13 mouse cellular contexts compared by ENCODE assay signal in the genomic region with DNA sequence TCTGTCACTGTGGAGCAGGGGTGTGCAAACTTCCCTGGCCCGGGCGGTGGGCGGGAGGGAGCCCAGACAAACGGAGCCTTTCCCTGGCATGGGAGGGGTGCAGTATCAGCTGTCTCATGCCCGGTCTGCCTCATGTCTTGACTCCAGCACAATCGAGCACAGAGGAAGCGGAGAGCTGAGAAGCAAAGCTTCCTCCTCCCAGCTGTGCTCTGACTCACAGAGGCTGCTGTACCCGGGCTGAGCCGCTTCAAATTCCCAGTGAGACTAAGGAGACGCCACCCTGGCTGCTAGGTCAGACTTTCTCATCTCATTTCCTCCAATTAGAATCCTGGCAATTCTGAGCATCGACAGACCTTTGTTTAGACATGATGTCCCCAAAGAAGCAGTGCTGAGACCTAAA. TPM values are rescaled to one million over a fixed set of nuclear protein-coding genes. Genes with fewer than 3 reads are reported as not detected.
DNase-seq lines count a peak whose midpoint lies in the region; TF ChIP-seq lines count a peak whose summit lies in the region.
"Had no signal": no experiment of that assay in that cellular context is flagged by ENCODE, and none has a peak within 500 bp of the region (broad histone marks: within the 10 kb centered on the region; RNA-seq: fewer than 3 reads in every experiment).

No protein-coding gene starts in this region.

- peak; percentile 34 for DNase-seq in kidney, postnatal 10 days
- DNase-seq in kidney, adult 11 months, result no peak
- DNase-seq in embryonic facial prominence, embryonic 10.5 days (ENCODE audit: low spot score), result no peak
- DNase-seq in heart, postnatal 36 days, result peak; percentile 25 to 41
- no peak for DNase-seq in cerebellum, postnatal 10 days
- DNase-seq in layer of hippocampus, adult 8-10 months (ENCODE audit: low spot score in 2 of 2), result no peak
- DNase-seq in lung, postnatal 14 days, result no peak
- DNase-seq: adrenal gland, postnatal 14 days; thymus, postnatal 36 days had no signal

- H3ac ChIP-seq in C2C12 (ENCODE audit: control insufficient read depth, insufficient read length, low read depth), result no peak overlapping the region

- H3K9me3 ChIP-seq in embryonic facial prominence, embryonic 10.5 days, result no peaks in the 10 kb centered on the region
- H3K9me3 ChIP-seq: hindbrain, embryonic 15.5 days had no signal

- H3K79me2 ChIP-seq in C2C12 (ENCODE audit: control insufficient read depth, insufficient read depth), result no peaks in the 10 kb centered on the region

- no peaks in the 10 kb centered on the region for H3K79me3 ChIP-seq in C2C12 (ENCODE audit: low read depth)

- no peaks in the 10 kb centered on the region for H3K36me3 ChIP-seq in C2C12 (ENCODE audit: control insufficient read depth, insufficient read depth)
- no peaks in the 10 kb centered on the region for H3K36me3 ChIP-seq in embryonic facial prominence, embryonic 10.5 days (replicated peaks)
- H3K36me3 ChIP-seq: hindbrain, embryonic 15.5 days had no signal

- H3K27ac ChIP-seq in embryonic facial prominence, embryonic 10.5 days (replicated peaks), result 0 out of 2 replicates have a peak overlapping the region, but pooled peaks have one; percentile 11
- H3K27ac ChIP-seq: hindbrain, embryonic 15.5 days had no signal

- TF ChIP-seq CTCF in C2C12 (IDR thresholded peaks at IDR 0.05; ENCODE audit: control insufficient read depth, insufficient read depth, insufficient read length), result no peak

- intact Hi-C loops in heart, postnatal 36 days (cut with DNase I), result loop anchor here (5.0 kb wide), 1 partner anchor 45 kb away; no protein-coding TSS in a partner anchor

- H3K4me1 ChIP-seq in embryonic facial prominence, embryonic 10.5 days, result peaks cover 58% of the 10 kb centered on the region

- WGBS in embryonic facial prominence, embryonic 10.5 days, result 44% methylated on average over 11 of the region's 11 CpGs

- H3K4me3 ChIP-seq in C2C12 (ENCODE audit: insufficient read depth, poor library complexity, severe bottlenecking), result no peak overlapping the region
- no peak overlapping the region for H3K4me3 ChIP-seq in embryonic facial prominence, embryonic 10.5 days
- H3K4me3 ChIP-seq: erythroblast, embryonic 14.5 days; hindbrain, embryonic 15.5 days had no signal

- H3K27me3 ChIP-seq in C2C12 (ENCODE audit: control insufficient read depth, insufficient read depth, insufficient read length), result no peaks in the 10 kb centered on the region
- H3K27me3 ChIP-seq in embryonic facial prominence, embryonic 10.5 days (replicated peaks; ENCODE audit: low read depth, poor library complexity, severe bottlenecking), result peaks cover 90% of the 10 kb centered on the region

TF ChIP-seq in C2C12, 6 proteins besides CTCF, POLR2A, EP300 and RAD21:
- TF ChIP-seq USF1 (IDR thresholded peaks at IDR 0.05; ENCODE audit: low read depth) (no peak), MYOD1 (IDR thresholded peaks at IDR 0.05; ENCODE audit: control insufficient read depth, insufficient read length, low read depth) (peak; percentile 80), MAX (IDR thresholded peaks at IDR 0.05) (peak; percentile 49)

RNA-seq across cellular contexts. Expression of a gene that starts 6.4 kb away (rescaled TPM):
- polyA plus RNA-seq in C2C12 (2012; fragmentation: generic; extraction: Trizol), result 0.49 TPM
- 7.6 and 9.6 TPM in 2 replicates for polyA plus RNA-seq in embryonic facial prominence, embryonic 10.5 days (2016; fragmentation: Nextera tagmentation; extraction: Ambion mirVana)
- total RNA-seq in heart, postnatal 36 days (2021), result not detected
- total RNA-seq in layer of hippocampus, adult 8-10 months (2022), result 1 to 10 TPM in 3 of 4 experiments, under 1 TPM in 1; 0.52 to 1.3 (median 1.2) TPM
- total RNA-seq: megakaryocyte progenitor cell, adult 5-6 weeks had no signal
- polyA plus RNA-seq: erythroblast, embryonic 14.5 days had no signal

Comparison
In these comparisons a context has a peak if more than half of its experiments do, and no peak if none do; other contexts are left out.
1. DNase-seq: peak in kidney, postnatal 10 days (single experiment) and heart, postnatal 36 days (2 of 2); none in kidney, adult 11 months (single experiment), embryonic facial prominence, embryonic 10.5 days (single experiment), cerebellum, postnatal 10 days (0 of 2), layer of hippocampus, adult 8-10 months (0 of 2) and lung, postnatal 14 days (single experiment).